Mouse (Mus musculus) hindbrain, embryonic 10.5 days (tissue): ENCODE results near the gene Dock7. TPM values are rescaled to one million over a fixed set of nuclear protein-coding genes. Genes with fewer than 3 reads are reported as not detected.

Experiments used
- DNase-seq: peaks from one replicate; pipeline ENCODE4 v3.0.0-alpha.2; 2017; ENCODE audit warnings: low spot score
- H3K27ac ChIP-seq: fragments of 300-500 bp; sonication (generic); 2 replicates; pipeline ENCODE4 v1.5.1; 2016; ENCODE audit warnings: mild to moderate bottlenecking, moderate library complexity
- H3K27me3 ChIP-seq: fragments of 300-500 bp; sonication (generic); 2 replicates; pipeline ENCODE4 v1.6.1; 2016; ENCODE audit warnings: mild to moderate bottlenecking; ENCODE audit not compliant: poor library complexity, insufficient read depth, severe bottlenecking
- H3K36me3 ChIP-seq: fragments of 300-500 bp; sonication (generic); 2 replicates; pipeline ENCODE4 v1.6.1; 2016; ENCODE audit warnings: mild to moderate bottlenecking, moderate library complexity
- H3K4me1 ChIP-seq: fragments of 300-500 bp; sonication (generic); replicated peaks from 2 replicates; pipeline ENCODE4 v1.6.1; 2016; ENCODE audit warnings: mild to moderate bottlenecking
- H3K4me3 ChIP-seq: fragments of 300-500 bp; sonication (generic); 2 replicates; pipeline ENCODE4 v1.5.1; 2016; ENCODE audit warnings: mild to moderate bottlenecking, moderate library complexity
- H3K9me3 ChIP-seq: fragments of 300-500 bp; sonication (generic); 2 replicates; pipeline ENCODE4 v1.6.1; 2016; ENCODE audit warnings: mild to moderate bottlenecking, moderate library complexity
- WGBS: fragments of 180-500 bp; shearing (Covaris S2); methylation state at CpG from one replicate; pipeline ENCODE4 v1.1.7; 2016; 5-methylcytosine and 5-hydroxymethylcytosine counted together
- polyA plus RNA-seq: library from polyadenylated mRNA; unstranded; fragments of >200 nt; fragmentation: Nextera tagmentation; extraction: Ambion mirVana; gene quantifications from 2 replicates; pipeline ENCODE4 v1.2.1, GENCODE M21; 2016

Gene Dock7
- polyA plus RNA-seq, 1 experiment from 2014 or later: 74.6 TPM

- 87% methylated on average over 3 of the region's 3 CpGs for WGBS
- no peak for DNase-seq
- Histone ChIP-seq H3K27ac (no peak overlapping the region), H3K4me1 (peaks cover 33% of the 10 kb centered on the region), H3K27me3 (no peaks in the 10 kb centered on the region), H3K9me3 (no peaks in the 10 kb centered on the region), H3K4me3 (no peak overlapping the region), H3K36me3 (no peaks in the 10 kb centered on the region)
Observed at GRCm38 (mm10) chr4:99111670-99112069, 9.0 kb downstream of the Dock7 start.

- Histone ChIP-seq H3K27ac (no peak overlapping the region), H3K27me3 (no peaks in the 10 kb centered on the region), H3K36me3 (peaks cover 8% of the 10 kb centered on the region; the same call in 1 of the 2 replicates), H3K4me1 (peaks cover 27% of the 10 kb centered on the region), H3K4me3 (no peak overlapping the region), H3K9me3 (no peaks in the 10 kb centered on the region)
- WGBS: 86% methylated on average over 4 of the region's 4 CpGs
- no peak for DNase-seq
Observed at GRCm38 (mm10) chr4:99108817-99109216, 11.9 kb downstream of the Dock7 start.

GRCm38 (mm10) chr4:99102846-99103245 is 17.9 kb downstream of the Dock7 start:
- no peak overlapping the region for H3K4me3 ChIP-seq
- H3K27me3 ChIP-seq: no peaks in the 10 kb centered on the region
- H3K27ac ChIP-seq: no peak overlapping the region
- WGBS: 94% methylated on average over 3 of the region's 3 CpGs
- peaks cover 20% of the 10 kb centered on the region; the same call in 1 of the 2 replicates for H3K36me3 ChIP-seq
- peaks cover 15% of the 10 kb centered on the region for H3K4me1 ChIP-seq
- H3K9me3 ChIP-seq: no peaks in the 10 kb centered on the region
- no peak for DNase-seq

GRCm38 (mm10) chr4:99100724-99101123 is 20.0 kb downstream of the Dock7 start:
- Histone ChIP-seq H3K36me3 (peaks cover 18% of the 10 kb centered on the region), H3K4me1 (no peaks in the 10 kb centered on the region), H3K4me3 (no peak overlapping the region), H3K27ac (no peak overlapping the region), H3K27me3 (no peaks in the 10 kb centered on the region), H3K9me3 (no peaks in the 10 kb centered on the region)
- no peak for DNase-seq
- WGBS: 86% methylated on average over 7 of the region's 7 CpGs

- H3K4me1 ChIP-seq: peaks cover 6% of the 10 kb centered on the region; the same call in 1 of the 2 replicates
- no peak overlapping the region for H3K4me3 ChIP-seq
- DNase-seq: no peak
- no peaks in the 10 kb centered on the region for H3K9me3 ChIP-seq
- H3K27me3 ChIP-seq: no peaks in the 10 kb centered on the region
- H3K36me3 ChIP-seq: peaks cover 37% of the 10 kb centered on the region
- WGBS: 87% methylated on average over 3 of the region's 3 CpGs
- H3K27ac ChIP-seq: no peak overlapping the region
Observed at GRCm38 (mm10) chr4:99091777-99092176, 28.9 kb downstream of the Dock7 start.

- peaks cover 6% of the 10 kb centered on the region; the same call in 1 of the 2 replicates for H3K4me1 ChIP-seq
- peaks cover 42% of the 10 kb centered on the region for H3K36me3 ChIP-seq
- no peaks in the 10 kb centered on the region for H3K9me3 ChIP-seq
- WGBS: 66% methylated on average over 3 of the region's 3 CpGs
- H3K27me3 ChIP-seq: no peaks in the 10 kb centered on the region
- DNase-seq: no peak
- no peak overlapping the region for H3K4me3 ChIP-seq
- H3K27ac ChIP-seq: no peak overlapping the region
Observed at GRCm38 (mm10) chr4:99091151-99091701, 29.5 kb downstream of the Dock7 start.

GRCm38 (mm10) chr4:99087760-99088485 is 32.8 kb downstream of the Dock7 start:
- Histone ChIP-seq H3K36me3 (peaks cover 47% of the 10 kb centered on the region), H3K4me1 (0 out of 2 replicates have a peak, but pooled peaks cover under 1% of the 10 kb centered on the region), H3K4me3 (no peak overlapping the region), H3K27me3 (no peaks in the 10 kb centered on the region), H3K27ac (no peak overlapping the region), H3K9me3 (no peaks in the 10 kb centered on the region)
- no peak for DNase-seq
- 92% methylated on average over 17 of the region's 17 CpGs for WGBS

- Histone ChIP-seq H3K9me3 (no peaks in the 10 kb centered on the region), H3K36me3 (peaks cover 59% of the 10 kb centered on the region), H3K27me3 (no peaks in the 10 kb centered on the region), H3K4me1 (no peaks in the 10 kb centered on the region), H3K4me3 (no peak overlapping the region), H3K27ac (no peak overlapping the region)
- DNase-seq: no peak
- 91% methylated on average over 3 of the region's 3 CpGs for WGBS
Observed at GRCm38 (mm10) chr4:99083862-99084261, 36.9 kb downstream of the Dock7 start.

- Histone ChIP-seq H3K27me3 (no peaks in the 10 kb centered on the region), H3K36me3 (peaks cover 58% of the 10 kb centered on the region)
- WGBS: 87% methylated on average over 1 of the region's 1 CpGs
Observed at GRCm38 (mm10) chr4:99081169-99081568, 39.5 kb downstream of the Dock7 start.

GRCm38 (mm10) chr4:99078005-99078404 is 42.7 kb downstream of the Dock7 start:
- WGBS: 90% methylated on average over 3 of the region's 3 CpGs
- Histone ChIP-seq H3K27ac (no peak overlapping the region), H3K27me3 (no peaks in the 10 kb centered on the region), H3K9me3 (no peaks in the 10 kb centered on the region), H3K4me1 (no peaks in the 10 kb centered on the region), H3K36me3 (peaks cover 74% of the 10 kb centered on the region), H3K4me3 (no peak overlapping the region)
- no peak for DNase-seq

More at GRCm38 (mm10) chr4:99081169-99081568, 39.5 kb downstream of the Dock7 start:
- Histone ChIP-seq H3K4me3 (no peak overlapping the region), H3K27ac (no peak overlapping the region), H3K4me1 (no peaks in the 10 kb centered on the region), H3K9me3 (no peaks in the 10 kb centered on the region)
- DNase-seq: no peak

- Histone ChIP-seq H3K36me3 (peaks cover 86% of the 10 kb centered on the region), H3K27me3 (no peaks in the 10 kb centered on the region), H3K4me1 (no peaks in the 10 kb centered on the region), H3K4me3 (no peak overlapping the region), H3K9me3 (no peaks in the 10 kb centered on the region), H3K27ac (no peak overlapping the region)
- DNase-seq: no peak
- WGBS: 89% methylated on average over 6 of the region's 6 CpGs
Observed at GRCm38 (mm10) chr4:99068806-99069205, 51.9 kb downstream of the Dock7 start.

- Histone ChIP-seq H3K27me3 (no peaks in the 10 kb centered on the region), H3K36me3 (peaks cover 83% of the 10 kb centered on the region), H3K9me3 (no peaks in the 10 kb centered on the region), H3K4me1 (no peaks in the 10 kb centered on the region), H3K27ac (no peak overlapping the region), H3K4me3 (no peak overlapping the region)
- 81% methylated on average over 5 of the region's 5 CpGs for WGBS
- no peak for DNase-seq
Observed at GRCm38 (mm10) chr4:99064524-99064923, 56.2 kb downstream of the Dock7 start.

- no peak for DNase-seq
- Histone ChIP-seq H3K9me3 (no peaks in the 10 kb centered on the region), H3K27me3 (no peaks in the 10 kb centered on the region), H3K4me1 (no peaks in the 10 kb centered on the region), H3K27ac (no peak overlapping the region), H3K36me3 (peaks cover 55% of the 10 kb centered on the region), H3K4me3 (no peak overlapping the region)
- 90% methylated on average over 2 of the region's 2 CpGs for WGBS
Observed at GRCm38 (mm10) chr4:99048581-99048980, 72.1 kb downstream of the Dock7 start.
